Mouse (Mus musculus) myocyte (in vitro differentiated cells): ENCODE data around the gene Kcnq1.

Experiments
- E2F4 ChIP-seq: IDR thresholded peaks from one replicate; pipeline ENCODE4 v1.6.1; 2011; ENCODE audit warnings: mild to moderate bottlenecking, control low read depth, moderate library complexity; ENCODE audit not compliant: insufficient read depth
- MAX ChIP-seq: IDR thresholded peaks from one replicate; pipeline ENCODE4 v1.6.1; 2011; ENCODE audit warnings: low read depth, mild to moderate bottlenecking, control low read depth
- POLR2A ChIP-seq: IDR thresholded peaks from one replicate; pipeline ENCODE4 v1.6.1; 2011; ENCODE audit warnings: low read depth, mild to moderate bottlenecking, control low read depth, moderate library complexity; ENCODE audit not compliant: insufficient read length
- TCF12 ChIP-seq: IDR thresholded peaks from one replicate; pipeline ENCODE4 v1.6.1; 2011; ENCODE audit warnings: mild to moderate bottlenecking, control low read depth; ENCODE audit not compliant: poor library complexity, insufficient read depth, severe bottlenecking
- USF1 ChIP-seq: IDR thresholded peaks from one replicate; pipeline ENCODE4 v1.6.1; 2011; ENCODE audit warnings: low read depth, mild to moderate bottlenecking, control low read depth, moderate library complexity

GRCm38 (mm10) chr7:143077351-143077750, 28.8 kb upstream of the Kcnq1 start:
- TF ChIP-seq POLR2A: no peak
- TF ChIP-seq E2F4: no peak
- no peak for TF ChIP-seq USF1
- TF ChIP-seq MAX: no peak
- TF ChIP-seq TCF12: no peak
